ENCODE assay signal across 12 mouse cellular contexts in genomic region chr1:42956828-42957227, GRCm38 (mm10). TPM values are rescaled to one million over a fixed set of nuclear protein-coding genes. Genes with fewer than 3 reads are reported as not detected.
"Had no signal": no experiment of that assay in that cellular context is flagged by ENCODE, and none has a peak within 500 bp of the region (broad histone marks: within the 10 kb centered on the region; RNA-seq: fewer than 3 reads in every experiment).

No protein-coding gene starts in this region.

- DNase-seq: retina, postnatal 1 day; right cerebral cortex, postnatal 14 days; right cerebral cortex, postnatal 25 days; right cerebral cortex, postnatal 4 days; spleen, adult 18-20 months; thymus, adult 18-20 months; thymus, adult 2 months; thymus, postnatal 14 days; thymus, postnatal 25 days; thymus, postnatal 36 days; thymus, postnatal 4 days had no signal

RNA-seq across cellular contexts. Expression of gene Gpr45, which starts 4.2 kb away (rescaled TPM):
- total RNA-seq: neutrophil, adult 5-6 weeks had no signal
